Mouse (Mus musculus) CH12.LX (cell line): ENCODE results near the gene Rap1gds1. TPM values are rescaled to one million over a fixed set of nuclear protein-coding genes. Genes with fewer than 3 reads are reported as not detected.

ENCODE experiments used
- DNase-seq: peaks from one replicate; pipeline ENCODE4 v3.0.0-alpha.2; 2013; ENCODE audit errors: extremely low read depth
- H3K27ac ChIP-seq: 2 replicates; pipeline ENCODE4 v1.5.1; 2012; ENCODE audit warnings: low read depth, mild to moderate bottlenecking, control low read depth, moderate library complexity; ENCODE audit not compliant: insufficient read depth
- H3K27me3 ChIP-seq: replicated peaks from 2 replicates; pipeline ENCODE3; 2012; ENCODE audit warnings: inconsistent platforms
- H3K36me3 ChIP-seq, 2 experiments: replicated peaks in 1 of 2; 2 replicates each; pipeline versions ENCODE3 to v1.6.1; 2012; ENCODE audit warnings: inconsistent platforms in 1 of 2, low read length in 1 of 2, mild to moderate bottlenecking in 1 of 2, mixed read lengths in 1 of 2, moderate library complexity in 1 of 2; ENCODE audit not compliant: control insufficient read depth in 1 of 2, insufficient read depth in 1 of 2
- H3K4me1 ChIP-seq, 2 experiments: 2 replicates each; pipeline ENCODE4 v1.6.1; 2012; ENCODE audit warnings: inconsistent platforms in 1 of 2, moderate library complexity in 1 of 2; ENCODE audit not compliant: insufficient read depth in 2 of 2, control insufficient read depth in 1 of 2
- H3K4me2 ChIP-seq: 2 replicates; pipeline ENCODE4 v1.6.1; 2012; ENCODE audit warnings: low read depth, mild to moderate bottlenecking, control low read depth; ENCODE audit not compliant: poor library complexity, insufficient read depth, severe bottlenecking
- H3K4me3 ChIP-seq, 3 experiments: fragments of 150-350 bp in 1 of 3; sonication (generic) in 1 of 3; replicated peaks in 1 of 3; 2 replicates each; pipeline versions ENCODE3 to v1.5.1; 2011 to 2012; ENCODE audit warnings: low read depth in 2 of 3, low read length in 2 of 3, mild to moderate bottlenecking in 2 of 3, moderate library complexity in 2 of 3, control low read depth in 1 of 3, improper control_type of control experiment in 1 of 3, inconsistent platforms in 1 of 3, mixed read lengths in 1 of 3; ENCODE audit not compliant: poor library complexity in 1 of 3
- H3K79me2 ChIP-seq: replicated peaks from 2 replicates; pipeline ENCODE4 v1.6.1; 2012; ENCODE audit warnings: mild to moderate bottlenecking, moderate library complexity; ENCODE audit not compliant: control insufficient read depth, poor library complexity, insufficient read depth, severe bottlenecking; ENCODE audit errors: extremely low read depth
- H3K9ac ChIP-seq: 2 replicates; pipeline ENCODE4 v1.6.1; 2012; ENCODE audit warnings: low read depth, mild to moderate bottlenecking, control low read depth, moderate library complexity; ENCODE audit not compliant: insufficient read depth
- H3K9me3 ChIP-seq: replicated peaks from 2 replicates; pipeline ENCODE3; 2012; ENCODE audit warnings: low read length, inconsistent platforms, mixed read lengths
- BHLHE40 ChIP-seq: IDR thresholded peaks from 2 replicates; pipeline ENCODE4 v1.6.1; 2011; ENCODE audit warnings: mild to moderate bottlenecking, low read depth, low read length, improper control_type of control experiment
- CHD2 ChIP-seq: IDR thresholded peaks from 2 replicates; pipeline ENCODE4 v1.6.1; 2011; ENCODE audit warnings: low read length, improper control_type of control experiment
- CTCF ChIP-seq, 2 experiments: IDR thresholded peaks in 1 of 2; conservative IDR thresholded peaks in 1 of 2; 2 replicates each; pipeline ENCODE4 v1.5.1; 2011 to 2012; ENCODE audit warnings: low read depth in 2 of 2, low read length in 2 of 2, improper control_type of control experiment in 1 of 2, inconsistent platforms in 1 of 2, mild to moderate bottlenecking in 1 of 2, moderate library complexity in 1 of 2
- E2F4 ChIP-seq: IDR thresholded peaks from 2 replicates; pipeline ENCODE4 v1.6.1; 2011; ENCODE audit warnings: low read depth, low read length, improper control_type of control experiment; ENCODE audit not compliant: insufficient replicate concordance
- EP300 ChIP-seq: IDR thresholded peaks from 2 replicates; pipeline ENCODE4 v1.6.1; 2011; ENCODE audit warnings: low read length, improper control_type of control experiment
- ETS1 ChIP-seq: conservative IDR thresholded peaks from 2 replicates; pipeline ENCODE4 v1.6.1; 2012; ENCODE audit warnings: low read depth, mild to moderate bottlenecking, inconsistent platforms, low read length, improper control_type of control experiment, moderate library complexity
- GABPA ChIP-seq: IDR thresholded peaks from 2 replicates; pipeline ENCODE4 v1.6.1; 2012; ENCODE audit warnings: low read depth, low read length, improper control_type of control experiment, inconsistent platforms; ENCODE audit not compliant: insufficient replicate concordance
- HCFC1 ChIP-seq: IDR thresholded peaks from 2 replicates; pipeline ENCODE4 v1.6.1; 2012; ENCODE audit warnings: low read depth, mild to moderate bottlenecking, inconsistent platforms, low read length, improper control_type of control experiment
- IRF4 ChIP-seq: IDR thresholded peaks from 2 replicates; pipeline ENCODE4 v1.6.1; 2014; ENCODE audit warnings: low read depth, mild to moderate bottlenecking, inconsistent platforms, low read length, improper control_type of control experiment
- MAFK ChIP-seq: IDR thresholded peaks from 2 replicates; pipeline ENCODE4 v1.6.1; 2011; ENCODE audit warnings: low read length, improper control_type of control experiment; ENCODE audit not compliant: insufficient replicate concordance
- MAX ChIP-seq: IDR thresholded peaks from 2 replicates; pipeline ENCODE4 v1.6.1; 2011; ENCODE audit warnings: low read length, improper control_type of control experiment
- MAZ ChIP-seq: IDR thresholded peaks from 2 replicates; pipeline ENCODE4 v1.6.1; 2012; ENCODE audit warnings: low read depth, mild to moderate bottlenecking, inconsistent platforms, low read length, improper control_type of control experiment, moderate library complexity
- MEF2A ChIP-seq: IDR thresholded peaks from 2 replicates; pipeline ENCODE4 v1.6.1; 2014; ENCODE audit warnings: low read depth, mild to moderate bottlenecking, inconsistent platforms, low read length, improper control_type of control experiment, borderline replicate concordance
- MXI1 ChIP-seq: IDR thresholded peaks from 2 replicates; pipeline ENCODE4 v1.6.1; 2011; ENCODE audit warnings: mild to moderate bottlenecking, low read depth, low read length, improper control_type of control experiment
- MYC ChIP-seq: IDR thresholded peaks from 2 replicates; pipeline ENCODE4 v1.6.1; 2011; ENCODE audit warnings: low read depth, mild to moderate bottlenecking, improper control_type of control experiment, low read length
- NELFE ChIP-seq: IDR thresholded peaks from 2 replicates; pipeline ENCODE4 v1.6.1; 2011; ENCODE audit warnings: low read depth, low read length, improper control_type of control experiment
- NRF1 ChIP-seq: IDR thresholded peaks from 2 replicates; pipeline ENCODE4 v1.6.1; 2014; ENCODE audit warnings: low read depth, mild to moderate bottlenecking, inconsistent platforms, low read length, improper control_type of control experiment, moderate library complexity
- PAX5 ChIP-seq: IDR thresholded peaks from 2 replicates; pipeline ENCODE4 v1.6.1; 2012; ENCODE audit warnings: low read length, inconsistent platforms, mixed read lengths
- POLR2A ChIP-seq: IDR thresholded peaks from 2 replicates; pipeline ENCODE4 v1.6.1; 2011; ENCODE audit warnings: low read depth, mild to moderate bottlenecking, improper control_type of control experiment, low read length
- POLR2AphosphoS2 ChIP-seq: IDR thresholded peaks from 2 replicates; pipeline ENCODE4 v1.6.1; 2011; ENCODE audit warnings: low read depth, low read length, improper control_type of control experiment
- SIN3A ChIP-seq: IDR thresholded peaks from 2 replicates; pipeline ENCODE4 v1.6.1; 2012; ENCODE audit warnings: low read length, improper control_type of control experiment, inconsistent platforms
- SMC3 ChIP-seq: IDR thresholded peaks from 2 replicates; pipeline ENCODE4 v1.6.1; 2011; ENCODE audit warnings: low read depth, low read length, improper control_type of control experiment
- TBP ChIP-seq: conservative IDR thresholded peaks from 2 replicates; pipeline ENCODE4 v1.6.1; 2011; ENCODE audit warnings: low read depth, low read length, improper control_type of control experiment
- USF1 ChIP-seq: IDR thresholded peaks from 2 replicates; pipeline ENCODE4 v1.6.1; 2014; ENCODE audit warnings: low read depth, mild to moderate bottlenecking, inconsistent platforms, low read length, improper control_type of control experiment
- USF2 ChIP-seq: conservative IDR thresholded peaks from 2 replicates; pipeline ENCODE4 v1.6.1; 2011; ENCODE audit warnings: low read depth, low read length, improper control_type of control experiment
- ZC3H11A ChIP-seq: IDR thresholded peaks from 2 replicates; pipeline ENCODE4 v1.6.1; 2012; ENCODE audit warnings: low read depth, mild to moderate bottlenecking, inconsistent platforms, low read length, improper control_type of control experiment
- ZMIZ1 ChIP-seq: IDR thresholded peaks from 2 replicates; pipeline ENCODE4 v1.6.1; 2012; ENCODE audit warnings: low read depth, mild to moderate bottlenecking, inconsistent platforms, low read length, improper control_type of control experiment
- dilution Hi-C: fragments of 300-500 bp; cut with MboI; formaldehyde crosslinking; loops from 2 replicates; pipeline ENCODE4 v1.14.3; 2020; ENCODE audit warnings: low sequenced_read_pairs; ENCODE audit not compliant: extremely low pct_unique_long_range_greater_than_20kb, extremely low pct_ligation_motif_present
- in situ Hi-C: fragments of 300-500 bp; cut with MboI; formaldehyde crosslinking; loops from 3 replicates; pipeline ENCODE4 v1.14.3; 2019; ENCODE audit warnings: low sequenced_read_pairs, low pct_ligation_motif_present, low pct_unique_long_range_greater_than_20kb, mixed read lengths
- polyA plus RNA-seq: library from polyadenylated mRNA; unstranded; fragments of >175 nt; gene quantifications from 2 replicates; pipeline ENCODE4 v1.2.1, GENCODE M21; 2012; ENCODE audit warnings: low read depth; ENCODE audit not compliant: insufficient read length
- total RNA-seq, 2 experiments: library from RNA; depleted of rRNA; stranded (reverse); fragments of 300-350 nt in 1 of 2; fragments of >200 nt in 1 of 2; gene quantifications; 2 replicates each; pipeline ENCODE4 v1.2.3; 2012 to 2014

Gene Rap1gds1
- total and polyA plus RNA-seq, 3 experiments, result 24.4 to 36.7 (median 26.3) TPM

GRCm38 (mm10) chr3:138914626-138915288 lies 160.2 kb downstream of the Rap1gds1 start:
- DNase-seq, result no peak
- Histone ChIP-seq H3K4me3 (no peak overlapping the region), H3K36me3 (no peaks in the 10 kb centered on the region), H3K9ac (no peak overlapping the region), H3K4me2 (no peak overlapping the region), H3K79me2 (no peaks in the 10 kb centered on the region), H3K27me3 (no peaks in the 10 kb centered on the region), H3K4me1 (peaks cover under 1 to 3% of the 10 kb centered on the region in 2 experiments; a peak in 3 of 4 replicates), H3K9me3 (no peaks in the 10 kb centered on the region), H3K27ac (no peak overlapping the region)
- TF ChIP-seq ZC3H11A (no peak), MAFK (no peak), BHLHE40 (no peak)
- dilution Hi-C loops (no loop called here), in situ Hi-C loops (loop anchor here (25.0 kb wide), 1 partner anchor 302 kb away; no protein-coding TSS in a partner anchor)

GRCm38 (mm10) chr3:138912504-138912903 lies 162.5 kb downstream of the Rap1gds1 start:
- no peak overlapping the region for H3K9ac ChIP-seq
- H3K4me1 ChIP-seq, result peaks cover 9 to 11% of the 10 kb centered on the region in 2 experiments
- dilution Hi-C loops, result no loop called here
- in situ Hi-C loops, result loop anchor here (25.0 kb wide), 1 partner anchor 300 kb away; no protein-coding TSS in a partner anchor
- H3K27ac ChIP-seq, result no peak overlapping the region
- H3K4me2 ChIP-seq, result no peak overlapping the region
- H3K4me3 ChIP-seq, result no peak overlapping the region
- no peak for DNase-seq
- no peak for TF ChIP-seq EP300
- TF ChIP-seq CHD2, result no peak
- no peak for TF ChIP-seq MAFK
- TF ChIP-seq POLR2AphosphoS2, result no peak
- no peak for TF ChIP-seq PAX5
- TF ChIP-seq HCFC1, result no peak
- TF ChIP-seq MAX, result peak; percentile 87
- peak; percentile 85 for TF ChIP-seq BHLHE40
- TF ChIP-seq MAZ, result no peak
- no peak for TF ChIP-seq NRF1
- no peak for TF ChIP-seq MXI1
- no peak for TF ChIP-seq TBP
- no peak for TF ChIP-seq IRF4
- TF ChIP-seq CTCF (conservative IDR thresholded peaks at IDR 0.05 in 1 of 2, IDR thresholded peaks at IDR 0.05 in 1 of 2; ENCODE audit: low read depth in 2 of 2, low read length in 2 of 2), result no peak
- no peak for TF ChIP-seq SMC3
- TF ChIP-seq ZC3H11A, result no peak
- TF ChIP-seq USF2, result peak; percentile 89
- TF ChIP-seq MEF2A, result no peak
- peak; percentile 78 for TF ChIP-seq USF1
- TF ChIP-seq MYC, result no peak
- no peak for TF ChIP-seq ETS1
- no peak for TF ChIP-seq GABPA
- TF ChIP-seq POLR2A, result no peak
- no peak for TF ChIP-seq NELFE
- no peak for TF ChIP-seq ZMIZ1
- no peak for TF ChIP-seq E2F4
- TF ChIP-seq SIN3A, result no peak
- no peaks in the 10 kb centered on the region for H3K36me3 ChIP-seq
- no peaks in the 10 kb centered on the region for H3K27me3 ChIP-seq
- H3K9me3 ChIP-seq, result no peaks in the 10 kb centered on the region
- no peaks in the 10 kb centered on the region for H3K79me2 ChIP-seq
